Mouse (Mus musculus): ENCODE results near the gene C1ra. TPM values are rescaled to one million over a fixed set of nuclear protein-coding genes. Genes with fewer than 3 reads are reported as not detected.
"Not testable (repeated sequence)": the region's sequence is repeated elsewhere in the genome, so short reads cannot be mapped to it uniquely, and the experiment has no call there.

The C1ra gene
- polyA plus RNA-seq, 1 experiment: 0.62 TPM

- H3K4me3 ChIP-seq (ENCODE audit: insufficient read depth, poor library complexity, severe bottlenecking): no peak overlapping the region
- no peaks in the 10 kb centered on the region for H3K79me2 ChIP-seq (ENCODE audit: control insufficient read depth, insufficient read depth)
- H3K27me3 ChIP-seq (ENCODE audit: control insufficient read depth, insufficient read depth, insufficient read length): no peaks in the 10 kb centered on the region
- H3ac ChIP-seq (ENCODE audit: control insufficient read depth, insufficient read length, low read depth): no peak overlapping the region
- no peaks in the 10 kb centered on the region for H3K79me3 ChIP-seq (ENCODE audit: low read depth)
- H3K36me3 ChIP-seq (ENCODE audit: control insufficient read depth, insufficient read depth): no peaks in the 10 kb centered on the region
- TF ChIP-seq CEBPB (IDR thresholded peaks at IDR 0.05; ENCODE audit: low read depth) (no peak), USF1 (IDR thresholded peaks at IDR 0.05; ENCODE audit: low read depth) (no peak), MAX (IDR thresholded peaks at IDR 0.05) (no peak), MYOG (IDR thresholded peaks at IDR 0.05; ENCODE audit: control insufficient read depth, extremely low read depth, insufficient read length) (no peak), CTCF (IDR thresholded peaks at IDR 0.05; ENCODE audit: control insufficient read depth, insufficient read depth, insufficient read length) (no peak), MYOD1 (IDR thresholded peaks at IDR 0.05; ENCODE audit: control insufficient read depth, insufficient read length, low read depth) (no peak), FOSL1 (IDR thresholded peaks at IDR 0.05; ENCODE audit: insufficient read depth, low read length, poor library complexity, severe bottlenecking) (no peak)
Observed at GRCm38 (mm10) chr6:124501473-124501872, 10.7 kb upstream of the C1ra start.

GRCm38 (mm10) chr6:124502021-124502420 is 10.2 kb upstream of the C1ra start:
- no peak overlapping the region for H3K4me3 ChIP-seq (ENCODE audit: insufficient read depth, poor library complexity, severe bottlenecking)
- no peaks in the 10 kb centered on the region for H3K79me3 ChIP-seq (ENCODE audit: low read depth)
- H3K27me3 ChIP-seq (ENCODE audit: control insufficient read depth, insufficient read depth, insufficient read length): no peaks in the 10 kb centered on the region
- H3ac ChIP-seq (ENCODE audit: control insufficient read depth, insufficient read length, low read depth): no peak overlapping the region
- H3K79me2 ChIP-seq (ENCODE audit: control insufficient read depth, insufficient read depth): no peaks in the 10 kb centered on the region
- TF ChIP-seq MYOD1 (IDR thresholded peaks at IDR 0.05; ENCODE audit: control insufficient read depth, insufficient read length, low read depth): no peak
- TF ChIP-seq CEBPB (IDR thresholded peaks at IDR 0.05; ENCODE audit: low read depth): no peak
- no peak for TF ChIP-seq FOSL1 (IDR thresholded peaks at IDR 0.05; ENCODE audit: insufficient read depth, low read length, poor library complexity, severe bottlenecking)
- no peak for TF ChIP-seq CTCF (IDR thresholded peaks at IDR 0.05; ENCODE audit: control insufficient read depth, insufficient read depth, insufficient read length)
- TF ChIP-seq USF1 (IDR thresholded peaks at IDR 0.05; ENCODE audit: low read depth): no peak
- no peak for TF ChIP-seq MAX (IDR thresholded peaks at IDR 0.05)
- no peak for TF ChIP-seq MYOG (IDR thresholded peaks at IDR 0.05; ENCODE audit: control insufficient read depth, extremely low read depth, insufficient read length)
- no peaks in the 10 kb centered on the region for H3K36me3 ChIP-seq (ENCODE audit: control insufficient read depth, insufficient read depth)

DNA sequence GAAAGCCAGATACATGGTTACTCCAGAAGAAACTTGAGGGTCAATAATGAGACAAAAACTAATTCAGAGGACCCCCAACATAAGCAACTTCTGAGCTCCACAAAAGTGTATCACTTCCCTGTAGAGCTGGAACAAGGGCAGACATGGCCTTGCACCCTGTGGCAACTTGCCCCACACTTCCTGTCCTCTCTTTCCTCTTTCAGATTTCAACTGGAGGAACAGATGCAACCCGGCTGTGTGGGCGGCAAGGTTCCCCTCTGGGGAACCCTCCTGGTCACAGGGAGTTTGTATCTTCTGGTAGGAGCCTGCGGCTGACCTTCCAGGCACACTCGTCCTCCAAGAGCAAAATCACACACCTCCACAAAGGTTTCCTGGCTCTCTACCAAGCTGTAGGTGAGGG is 7.2 kb upstream of the C1ra start:
- H3K36me3 ChIP-seq (ENCODE audit: control insufficient read depth, insufficient read depth): no peaks in the 10 kb centered on the region
- no peaks in the 10 kb centered on the region for H3K79me2 ChIP-seq (ENCODE audit: control insufficient read depth, insufficient read depth)
- no peak overlapping the region for H3K4me3 ChIP-seq (ENCODE audit: insufficient read depth, poor library complexity, severe bottlenecking)
- no peak overlapping the region for H3ac ChIP-seq (ENCODE audit: control insufficient read depth, insufficient read length, low read depth)
- H3K79me3 ChIP-seq (ENCODE audit: low read depth): no peaks in the 10 kb centered on the region
- H3K27me3 ChIP-seq (ENCODE audit: control insufficient read depth, insufficient read depth, insufficient read length): no peaks in the 10 kb centered on the region
- TF ChIP-seq MYOG (IDR thresholded peaks at IDR 0.05; ENCODE audit: control insufficient read depth, extremely low read depth, insufficient read length) (no peak), USF1 (IDR thresholded peaks at IDR 0.05; ENCODE audit: low read depth) (no peak), MYOD1 (IDR thresholded peaks at IDR 0.05; ENCODE audit: control insufficient read depth, insufficient read length, low read depth) (no peak), FOSL1 (IDR thresholded peaks at IDR 0.05; ENCODE audit: insufficient read depth, low read length, poor library complexity, severe bottlenecking) (no peak), CEBPB (IDR thresholded peaks at IDR 0.05; ENCODE audit: low read depth) (no peak), CTCF (IDR thresholded peaks at IDR 0.05; ENCODE audit: control insufficient read depth, insufficient read depth, insufficient read length) (no peak), MAX (IDR thresholded peaks at IDR 0.05) (no peak)

DNA sequence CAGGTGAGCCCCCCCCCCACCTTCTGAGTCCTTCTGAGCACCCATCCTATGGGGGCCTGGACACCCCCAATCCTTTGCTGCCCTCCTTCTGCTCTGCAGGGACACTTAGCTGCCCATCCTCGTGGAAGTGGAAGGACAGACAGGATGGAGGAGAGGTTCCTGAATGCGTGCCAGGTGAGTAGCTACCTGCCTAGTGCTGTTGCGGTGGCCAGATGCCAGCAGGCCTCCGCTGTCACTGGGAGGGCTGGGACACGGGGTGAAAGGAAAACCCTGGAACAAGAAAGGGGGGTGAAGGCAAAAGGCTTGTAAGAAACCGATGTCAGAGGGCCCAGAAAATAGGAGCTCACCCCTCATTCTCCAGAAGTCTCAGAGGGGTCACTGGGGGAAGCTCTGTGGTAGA is 5.2 kb upstream of the C1ra start:
- Histone ChIP-seq H3K79me3 (ENCODE audit: low read depth) (no peaks in the 10 kb centered on the region), H3K4me3 (ENCODE audit: insufficient read depth, poor library complexity, severe bottlenecking) (no peak overlapping the region), H3K36me3 (ENCODE audit: control insufficient read depth, insufficient read depth) (no peaks in the 10 kb centered on the region), H3K27me3 (ENCODE audit: control insufficient read depth, insufficient read depth, insufficient read length) (no peaks in the 10 kb centered on the region), H3ac (ENCODE audit: control insufficient read depth, insufficient read length, low read depth) (no peak overlapping the region), H3K79me2 (ENCODE audit: control insufficient read depth, insufficient read depth) (no peaks in the 10 kb centered on the region)
- TF ChIP-seq USF1 (IDR thresholded peaks at IDR 0.05; ENCODE audit: low read depth) (no peak), FOSL1 (IDR thresholded peaks at IDR 0.05; ENCODE audit: insufficient read depth, low read length, poor library complexity, severe bottlenecking) (no peak), CTCF (IDR thresholded peaks at IDR 0.05; ENCODE audit: control insufficient read depth, insufficient read depth, insufficient read length) (no peak), MAX (IDR thresholded peaks at IDR 0.05) (no peak), MYOG (IDR thresholded peaks at IDR 0.05; ENCODE audit: control insufficient read depth, extremely low read depth, insufficient read length) (no peak), CEBPB (IDR thresholded peaks at IDR 0.05; ENCODE audit: low read depth) (no peak), MYOD1 (IDR thresholded peaks at IDR 0.05; ENCODE audit: control insufficient read depth, insufficient read length, low read depth) (no peak)

- Histone ChIP-seq H3K79me2 (ENCODE audit: control insufficient read depth, insufficient read depth) (no peaks in the 10 kb centered on the region), H3K79me3 (ENCODE audit: low read depth) (no peaks in the 10 kb centered on the region), H3K36me3 (ENCODE audit: control insufficient read depth, insufficient read depth) (no peaks in the 10 kb centered on the region), H3K4me3 (ENCODE audit: insufficient read depth, poor library complexity, severe bottlenecking) (no peak overlapping the region), H3K27me3 (ENCODE audit: control insufficient read depth, insufficient read depth, insufficient read length) (no peaks in the 10 kb centered on the region), H3ac (ENCODE audit: control insufficient read depth, insufficient read length, low read depth) (no peak overlapping the region)
- no peak for TF ChIP-seq MAX (IDR thresholded peaks at IDR 0.05)
- no peak for TF ChIP-seq CEBPB (IDR thresholded peaks at IDR 0.05; ENCODE audit: low read depth)
- TF ChIP-seq FOSL1 (IDR thresholded peaks at IDR 0.05; ENCODE audit: insufficient read depth, low read length, poor library complexity, severe bottlenecking): no peak
- TF ChIP-seq MYOG (IDR thresholded peaks at IDR 0.05; ENCODE audit: control insufficient read depth, extremely low read depth, insufficient read length): no peak
- TF ChIP-seq MYOD1 (IDR thresholded peaks at IDR 0.05; ENCODE audit: control insufficient read depth, insufficient read length, low read depth): no peak
- TF ChIP-seq USF1 (IDR thresholded peaks at IDR 0.05; ENCODE audit: low read depth): no peak
- no peak for TF ChIP-seq CTCF (IDR thresholded peaks at IDR 0.05; ENCODE audit: control insufficient read depth, insufficient read depth, insufficient read length)
Observed at GRCm38 (mm10) chr6:124508292-124508691, 3.9 kb upstream of the C1ra start.

- H3K27me3 ChIP-seq (ENCODE audit: control insufficient read depth, insufficient read depth, insufficient read length); H3K79me2 ChIP-seq (ENCODE audit: control insufficient read depth, insufficient read depth); H3K36me3 ChIP-seq (ENCODE audit: control insufficient read depth, insufficient read depth); H3ac ChIP-seq (ENCODE audit: control insufficient read depth, insufficient read length, low read depth); H3K4me3 ChIP-seq (ENCODE audit: insufficient read depth, poor library complexity, severe bottlenecking); H3K79me3 ChIP-seq (ENCODE audit: low read depth): not testable (repeated sequence)
Observed at GRCm38 (mm10) chr6:124509192-124509591, 3.0 kb upstream of the C1ra start.
